Mouse (Mus musculus) liver, adult 2 months (tissue): ENCODE results near the gene Fut9.
A peak's percentile ranks its signal among the peaks of the same experiment; 100 is the strongest.

ENCODE experiments used
- CTCF ChIP-seq: fragments of 200-500 bp; IDR thresholded peaks from 2 replicates; pipeline ENCODE4 v1.5.1; 2011; ENCODE audit warnings: low read depth, low read length, control low read depth
- POLR2A ChIP-seq: fragments of 200-500 bp; IDR thresholded peaks from 2 replicates; pipeline ENCODE4 v1.6.1; 2011; ENCODE audit warnings: low read length, control low read depth; ENCODE audit not compliant: insufficient read depth; ENCODE audit errors: extremely low read depth

- TF ChIP-seq POLR2A (no peak), CTCF (peak; percentile 9; the same call in 1 of the 2 replicates)
These were observed 115.1 kb downstream of the Fut9 start for GRCm38 (mm10) chr4:25684976-25685375.
